Mouse (Mus musculus): ENCODE measurements around the gene Col4a4. TPM values are rescaled to one million over a fixed set of nuclear protein-coding genes. Genes with fewer than 3 reads are reported as not detected.
A peak's percentile ranks its signal among the peaks of the same experiment; 100 is the strongest.

The Col4a4 gene
- polyA plus RNA-seq, 1 experiment from 2014 or later = 0.09 TPM

DNA sequence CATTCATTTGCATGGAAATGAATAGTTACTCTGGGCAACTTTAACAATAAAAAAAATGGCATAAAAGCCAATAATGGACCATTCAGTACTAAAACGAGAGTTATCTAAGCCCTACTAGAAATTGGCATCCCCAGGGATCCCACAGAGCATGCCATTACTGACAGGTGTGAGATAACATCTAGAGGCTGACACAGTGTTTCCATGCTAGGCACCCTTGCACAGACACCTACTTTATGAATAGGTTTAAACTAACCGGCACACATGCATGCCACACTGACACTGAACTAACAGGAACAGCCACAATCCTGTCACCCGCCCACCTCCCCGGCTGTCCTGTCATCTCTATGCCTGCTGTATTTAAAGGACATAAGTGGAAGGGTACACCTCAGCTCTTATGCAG, 58.7 kb downstream of the Col4a4 start:
- Histone ChIP-seq H3K4me2 (replicated peaks) (no peak overlapping the region), H3K27me3 (no peaks in the 10 kb centered on the region), H3K9me3 (no peaks in the 10 kb centered on the region), H3K27ac (no peak overlapping the region; the same call in 1 of the 2 replicates), H3K9ac (replicated peaks) (no peak overlapping the region), H3K4me1 (replicated peaks) (peaks cover 6% of the 10 kb centered on the region; the same call in 1 of the 2 replicates), H3K4me3 (replicated peaks) (no peak overlapping the region), H3K36me3 (no peaks in the 10 kb centered on the region)
- ATAC-seq = peak; percentile 55; the same call in 1 of the 2 replicates
- WGBS = 70% methylated on average over 4 of the region's 4 CpGs

DNA sequence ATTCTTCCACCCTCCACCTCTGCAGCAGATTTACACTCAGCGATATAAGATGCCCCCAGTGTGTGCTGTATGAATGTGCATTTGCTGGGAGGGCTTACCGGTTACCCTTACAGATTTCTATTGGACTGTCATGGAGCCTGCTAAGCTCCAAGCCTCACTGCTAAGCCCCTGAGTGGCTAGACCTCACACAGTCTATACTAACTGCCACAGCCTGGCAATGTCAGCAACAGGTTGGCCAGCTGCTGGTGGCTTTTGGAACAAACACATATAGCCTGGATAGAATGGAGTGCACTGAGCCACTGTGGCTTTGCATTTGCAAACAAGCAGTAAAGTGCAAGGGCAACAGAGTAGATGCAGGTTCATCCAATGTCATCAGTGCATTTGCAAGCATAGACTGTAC, 94.7 kb downstream of the Col4a4 start:
- Histone ChIP-seq H3K4me3 (replicated peaks) (no peak overlapping the region), H3K4me2 (replicated peaks) (no peak overlapping the region), H3K36me3 (no peaks in the 10 kb centered on the region), H3K27me3 (no peaks in the 10 kb centered on the region), H3K9ac (replicated peaks) (no peak overlapping the region), H3K9me3 (no peaks in the 10 kb centered on the region), H3K27ac (no peak overlapping the region), H3K4me1 (replicated peaks) (no peaks in the 10 kb centered on the region)
- ATAC-seq = 0 out of 2 replicates have a peak, but pooled peaks have one; percentile 34
- WGBS = 85% methylated on average over 2 of the region's 2 CpGs

DNA sequence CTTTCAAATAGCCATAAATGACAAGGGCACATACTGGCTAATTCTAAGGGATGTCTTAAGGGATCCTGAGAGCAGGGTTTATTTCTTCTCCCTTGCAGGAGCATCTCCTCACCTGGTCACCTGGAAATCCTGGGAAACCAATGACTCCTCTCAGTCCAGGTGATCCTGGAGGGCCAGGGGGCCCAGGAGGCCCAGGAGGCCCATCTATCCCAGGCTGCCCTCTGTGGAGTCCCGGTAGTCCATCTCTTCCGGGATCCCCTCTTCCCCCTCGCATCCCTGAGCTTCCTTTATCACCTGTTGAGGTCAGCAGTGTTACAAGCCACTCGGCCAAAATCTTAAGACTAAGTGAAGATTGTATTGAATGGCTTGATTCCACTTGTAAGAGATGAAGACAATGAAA, 100.3 kb downstream of the Col4a4 start:
- H3K27me3 ChIP-seq = no peaks in the 10 kb centered on the region
- H3K4me2 ChIP-seq (replicated peaks) = no peak overlapping the region
- no peaks in the 10 kb centered on the region for H3K9me3 ChIP-seq
- no peak overlapping the region for H3K9ac ChIP-seq (replicated peaks)
- WGBS = 79% methylated on average over 4 of the region's 4 CpGs
- H3K4me3 ChIP-seq (replicated peaks) = no peak overlapping the region
- no peak for ATAC-seq
- no peaks in the 10 kb centered on the region for H3K36me3 ChIP-seq
- no peaks in the 10 kb centered on the region for H3K4me1 ChIP-seq (replicated peaks)
- H3K27ac ChIP-seq = no peak overlapping the region

DNA sequence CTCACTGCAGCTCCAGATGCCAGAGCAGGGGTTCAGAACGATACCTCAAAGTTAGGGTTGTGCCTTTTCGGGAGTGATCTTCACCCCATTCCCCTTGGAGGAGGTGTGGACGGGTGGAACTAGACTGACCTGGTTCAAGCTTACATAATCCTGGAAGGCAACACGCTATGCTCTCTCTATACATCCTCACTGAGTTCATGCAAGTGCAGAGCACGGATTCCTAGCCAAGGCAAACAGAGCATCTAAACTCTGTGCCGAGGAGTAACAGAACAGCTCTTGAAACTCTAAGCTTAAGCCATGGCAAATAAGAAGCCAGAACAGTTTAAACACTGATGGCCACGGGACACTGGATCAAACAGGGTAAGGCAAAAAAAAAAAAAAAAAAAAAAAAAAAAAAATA, 104.3 kb downstream of the Col4a4 start:
- no peak overlapping the region for H3K4me3 ChIP-seq (replicated peaks)
- no peak overlapping the region for H3K9ac ChIP-seq (replicated peaks)
- H3K4me1 ChIP-seq (replicated peaks) = no peaks in the 10 kb centered on the region
- no peaks in the 10 kb centered on the region for H3K27me3 ChIP-seq
- H3K4me2 ChIP-seq (replicated peaks) = no peak overlapping the region
- H3K9me3 ChIP-seq = no peaks in the 10 kb centered on the region
- ATAC-seq = no peak
- no peaks in the 10 kb centered on the region for H3K36me3 ChIP-seq
- H3K27ac ChIP-seq = no peak overlapping the region
- 87% methylated on average over 7 of the region's 7 CpGs for WGBS

DNA sequence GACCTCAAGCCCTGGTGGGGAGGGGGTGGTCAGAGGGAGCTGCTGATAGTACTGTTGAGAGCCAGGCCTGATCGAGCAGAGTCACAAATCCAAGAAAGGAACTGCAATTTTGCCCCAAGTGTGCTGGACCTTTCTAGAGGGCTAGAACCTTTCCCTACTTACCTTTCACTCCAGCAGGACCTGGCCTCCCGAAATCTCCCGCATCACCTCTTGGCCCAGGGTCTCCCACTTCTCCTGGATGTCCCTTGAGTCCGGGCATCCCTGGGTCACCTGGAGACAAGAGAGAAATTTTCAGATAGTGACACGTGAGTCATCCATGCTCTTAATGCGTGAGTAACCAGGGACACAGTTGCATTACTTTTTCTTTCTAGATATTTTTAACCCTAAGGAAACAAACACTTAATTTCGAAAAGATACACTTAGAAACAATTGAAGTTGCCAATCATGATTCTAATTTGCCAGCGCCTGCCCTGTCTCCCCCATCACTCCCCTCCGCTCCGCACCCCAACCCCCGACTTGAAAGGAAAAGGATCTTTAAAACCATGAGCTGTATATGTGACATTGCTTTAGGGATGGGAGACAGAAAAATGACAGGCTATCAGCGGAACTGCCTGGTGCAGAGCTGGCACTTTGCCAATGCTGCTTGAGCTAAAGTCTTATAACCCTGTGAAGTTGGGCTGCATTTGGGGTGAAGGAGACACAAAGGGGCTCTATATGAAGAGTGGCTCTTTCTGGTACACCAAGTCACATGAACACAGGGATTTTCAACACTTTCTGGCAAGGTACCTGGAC, 106.8 kb downstream of the Col4a4 start:
- 86% methylated on average over 12 of the region's 12 CpGs for WGBS
- Histone ChIP-seq H3K4me3 (replicated peaks) (no peak overlapping the region), H3K9ac (replicated peaks) (no peak overlapping the region), H3K36me3 (no peaks in the 10 kb centered on the region), H3K4me1 (replicated peaks) (peaks cover 9% of the 10 kb centered on the region; the same call in 1 of the 2 replicates), H3K27ac (no peak overlapping the region), H3K4me2 (replicated peaks) (no peak overlapping the region), H3K27me3 (no peaks in the 10 kb centered on the region), H3K9me3 (no peaks in the 10 kb centered on the region)
- 0 out of 2 replicates have a peak, but pooled peaks have one; percentile 30 for ATAC-seq

DNA sequence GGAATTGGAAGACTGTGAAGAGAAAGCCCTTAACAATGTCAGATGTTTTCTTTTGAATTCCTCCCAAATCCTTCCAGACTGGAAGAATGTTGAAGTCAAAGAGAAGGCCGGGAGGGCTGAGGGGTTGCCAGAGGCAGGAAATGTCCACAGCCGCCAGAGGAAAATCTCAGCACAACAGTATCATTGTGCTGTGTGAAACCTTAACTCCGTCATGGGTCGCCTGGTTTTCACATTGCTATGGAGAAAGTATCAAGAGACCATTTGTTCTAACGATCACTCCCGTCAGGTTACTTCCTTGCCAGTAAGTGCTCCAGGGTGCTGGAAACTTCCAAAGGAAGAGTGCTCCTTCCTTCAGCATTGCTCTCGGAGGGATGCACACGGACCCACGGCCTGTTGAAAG, 109.9 kb downstream of the Col4a4 start:
- H3K4me2 ChIP-seq (replicated peaks) = no peak overlapping the region

DNA sequence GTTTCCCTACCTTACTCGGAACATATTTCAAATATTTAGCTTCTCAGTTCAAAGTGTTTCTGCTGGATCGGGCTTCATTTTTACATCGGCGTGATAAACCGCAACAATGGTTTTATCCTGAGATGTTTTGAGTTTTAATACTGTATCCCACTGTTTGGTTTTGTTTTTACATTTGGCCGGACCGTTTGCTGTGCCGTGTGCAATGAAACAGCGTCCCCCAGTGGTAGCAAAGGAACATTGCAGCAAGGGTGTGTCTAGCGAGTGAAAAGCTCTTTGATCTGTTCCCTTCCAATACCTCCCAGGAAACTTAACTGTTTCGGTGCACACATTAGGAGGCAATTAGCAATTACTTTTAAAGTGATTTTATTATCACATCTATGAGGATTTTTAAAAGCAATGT, 110.4 kb downstream of the Col4a4 start:
- H3K4me3 ChIP-seq (replicated peaks) = no peak overlapping the region
- WGBS = 45% methylated on average over 11 of the region's 11 CpGs
- H3K36me3 ChIP-seq = no peaks in the 10 kb centered on the region
- no peak overlapping the region for H3K27ac ChIP-seq
- peaks cover 12% of the 10 kb centered on the region; the same call in 1 of the 2 replicates for H3K4me1 ChIP-seq (replicated peaks)
- H3K9me3 ChIP-seq = no peaks in the 10 kb centered on the region
- ATAC-seq = peak; percentile 47; the same call in 1 of the 2 replicates
- H3K9ac ChIP-seq (replicated peaks) = no peak overlapping the region
- no peak overlapping the region for H3K4me2 ChIP-seq (replicated peaks)
- H3K27me3 ChIP-seq = no peaks in the 10 kb centered on the region

More for the DNA sequence above, 109.9 kb downstream of the Col4a4 start:
- peak overlapping the region; percentile 40; the same call in 1 of the 2 replicates for H3K27ac ChIP-seq
- H3K36me3 ChIP-seq = no peaks in the 10 kb centered on the region
- WGBS = 21% methylated on average over 9 of the region's 9 CpGs
- no peaks in the 10 kb centered on the region for H3K9me3 ChIP-seq
- peak; percentile 22; the same call in 1 of the 2 replicates for ATAC-seq
- peaks cover 12% of the 10 kb centered on the region; the same call in 1 of the 2 replicates for H3K4me1 ChIP-seq (replicated peaks)
- H3K4me3 ChIP-seq (replicated peaks) = no peak overlapping the region
- H3K9ac ChIP-seq (replicated peaks) = no peak overlapping the region
- no peaks in the 10 kb centered on the region for H3K27me3 ChIP-seq

DNA sequence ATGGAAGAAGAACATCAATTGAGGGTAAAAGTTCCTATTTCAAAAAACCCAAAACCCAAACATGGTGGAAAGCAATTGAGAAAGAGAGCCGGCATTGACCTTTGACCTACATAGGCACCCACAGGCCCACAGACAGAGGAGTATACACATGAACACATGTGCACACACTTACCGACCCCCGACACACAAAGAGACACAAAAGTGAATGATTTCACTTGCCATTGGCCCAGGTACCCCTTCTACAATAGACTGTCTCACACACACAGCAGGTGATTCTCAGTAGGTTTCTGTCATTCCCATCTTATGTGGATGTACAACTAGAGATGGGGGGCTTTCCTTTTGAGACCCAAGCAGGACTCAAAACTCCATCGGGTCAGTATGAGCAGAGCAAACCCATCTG, 110.8 kb downstream of the Col4a4 start:
- H3K9me3 ChIP-seq = no peaks in the 10 kb centered on the region
- 90% methylated on average over 4 of the region's 4 CpGs for WGBS
- no peak overlapping the region for H3K27ac ChIP-seq
- peaks cover 12% of the 10 kb centered on the region; the same call in 1 of the 2 replicates for H3K4me1 ChIP-seq (replicated peaks)
- no peak overlapping the region for H3K9ac ChIP-seq (replicated peaks)
- H3K36me3 ChIP-seq = no peaks in the 10 kb centered on the region
- ATAC-seq = peak; percentile 49; the same call in 1 of the 2 replicates
- no peak overlapping the region for H3K4me3 ChIP-seq (replicated peaks)
- H3K4me2 ChIP-seq (replicated peaks) = no peak overlapping the region
- H3K27me3 ChIP-seq = no peaks in the 10 kb centered on the region

DNA sequence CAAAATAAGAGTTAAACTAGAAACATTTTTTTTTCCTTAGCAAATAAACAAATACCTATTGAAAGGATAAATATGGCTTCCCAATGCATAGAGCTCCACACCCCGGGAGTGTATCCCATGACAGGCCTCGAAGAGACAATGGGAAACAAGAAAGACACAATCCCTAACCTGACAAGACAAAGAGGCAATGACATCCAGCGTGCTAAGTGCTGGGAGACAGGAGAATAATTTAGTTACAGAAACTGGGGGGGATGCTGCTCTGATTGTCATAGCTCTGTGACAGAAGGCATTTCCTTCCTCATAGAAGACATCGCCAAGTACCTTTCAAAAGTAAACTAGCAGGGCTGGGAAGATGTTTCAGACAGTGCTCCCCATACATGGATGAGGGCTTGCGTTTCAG, 111.4 kb downstream of the Col4a4 start:
- WGBS = 50% methylated on average over 5 of the region's 5 CpGs

DNA sequence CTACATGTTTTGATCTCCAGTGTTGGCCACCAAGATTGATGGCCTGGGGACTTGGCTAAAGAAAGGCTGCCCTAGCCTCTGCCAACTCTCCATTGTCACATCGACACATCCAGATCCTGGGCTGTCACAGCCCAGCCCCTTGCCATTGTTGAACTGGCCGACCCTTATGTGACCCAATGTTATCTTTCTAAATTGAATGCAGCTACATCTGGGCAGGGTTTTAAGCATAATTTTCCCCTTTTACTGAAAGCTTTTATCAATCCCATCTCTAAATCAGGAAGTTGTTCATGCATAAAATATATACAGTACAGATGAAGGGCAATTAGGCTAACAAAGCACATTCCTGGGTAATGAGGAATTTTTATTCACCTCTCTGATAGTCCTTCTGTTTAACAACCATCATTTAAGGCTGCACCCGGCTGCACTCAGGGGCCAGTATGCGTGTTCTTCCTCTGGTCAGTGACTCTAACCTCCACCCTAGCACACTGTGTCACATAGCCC, 112.1 kb downstream of the Col4a4 start:
- 25% methylated on average over 4 of the region's 4 CpGs for WGBS
- no peak overlapping the region for H3K4me3 ChIP-seq (replicated peaks)
- no peaks in the 10 kb centered on the region for H3K36me3 ChIP-seq
- ATAC-seq = no peak; the same call in 1 of the 2 replicates
- H3K27me3 ChIP-seq = no peaks in the 10 kb centered on the region
- H3K9ac ChIP-seq (replicated peaks) = no peak overlapping the region
- 0 out of 2 replicates have a peak overlapping the region, but pooled peaks have one; percentile 25 for H3K27ac ChIP-seq
- no peak overlapping the region for H3K4me2 ChIP-seq (replicated peaks)
- H3K4me1 ChIP-seq (replicated peaks) = peaks cover 12% of the 10 kb centered on the region; the same call in 1 of the 2 replicates
- H3K9me3 ChIP-seq = no peaks in the 10 kb centered on the region

More for the DNA sequence above, 111.4 kb downstream of the Col4a4 start:
- Histone ChIP-seq H3K4me2 (replicated peaks) (no peak overlapping the region), H3K27me3 (no peaks in the 10 kb centered on the region), H3K36me3 (no peaks in the 10 kb centered on the region), H3K4me3 (replicated peaks) (no peak overlapping the region), H3K4me1 (replicated peaks) (peaks cover 12% of the 10 kb centered on the region; the same call in 1 of the 2 replicates), H3K9ac (replicated peaks) (no peak overlapping the region), H3K9me3 (no peaks in the 10 kb centered on the region), H3K27ac (no peak overlapping the region)
- ATAC-seq = no peak; the same call in 1 of the 2 replicates

DNA sequence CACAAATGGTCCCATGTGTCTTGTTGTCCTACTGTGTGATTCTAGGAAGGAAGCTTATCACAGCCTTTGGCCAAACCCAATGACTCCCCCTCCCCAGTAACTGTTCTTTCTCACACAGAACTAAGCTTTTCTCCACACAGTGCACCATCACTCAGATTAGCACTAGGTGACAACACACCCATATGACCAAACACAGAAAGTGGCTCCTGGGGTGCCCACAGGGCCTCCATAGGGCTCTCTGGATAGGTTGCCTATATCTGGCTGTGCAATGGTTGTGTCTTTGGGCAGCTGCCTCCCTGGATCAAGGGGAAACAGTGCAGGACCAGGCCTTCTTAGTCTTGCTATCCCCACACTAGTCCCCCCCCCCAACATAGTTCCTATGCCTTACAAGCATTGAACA, 113.2 kb downstream of the Col4a4 start:
- no peaks in the 10 kb centered on the region for H3K36me3 ChIP-seq
- no peak for ATAC-seq
- no peaks in the 10 kb centered on the region for H3K9me3 ChIP-seq
- no peak overlapping the region for H3K27ac ChIP-seq
- no peak overlapping the region for H3K4me3 ChIP-seq (replicated peaks)
- no peaks in the 10 kb centered on the region for H3K27me3 ChIP-seq
- H3K4me1 ChIP-seq (replicated peaks) = peaks cover 12% of the 10 kb centered on the region; the same call in 1 of the 2 replicates
- H3K4me2 ChIP-seq (replicated peaks) = no peak overlapping the region
- no peak overlapping the region for H3K9ac ChIP-seq (replicated peaks)

DNA sequence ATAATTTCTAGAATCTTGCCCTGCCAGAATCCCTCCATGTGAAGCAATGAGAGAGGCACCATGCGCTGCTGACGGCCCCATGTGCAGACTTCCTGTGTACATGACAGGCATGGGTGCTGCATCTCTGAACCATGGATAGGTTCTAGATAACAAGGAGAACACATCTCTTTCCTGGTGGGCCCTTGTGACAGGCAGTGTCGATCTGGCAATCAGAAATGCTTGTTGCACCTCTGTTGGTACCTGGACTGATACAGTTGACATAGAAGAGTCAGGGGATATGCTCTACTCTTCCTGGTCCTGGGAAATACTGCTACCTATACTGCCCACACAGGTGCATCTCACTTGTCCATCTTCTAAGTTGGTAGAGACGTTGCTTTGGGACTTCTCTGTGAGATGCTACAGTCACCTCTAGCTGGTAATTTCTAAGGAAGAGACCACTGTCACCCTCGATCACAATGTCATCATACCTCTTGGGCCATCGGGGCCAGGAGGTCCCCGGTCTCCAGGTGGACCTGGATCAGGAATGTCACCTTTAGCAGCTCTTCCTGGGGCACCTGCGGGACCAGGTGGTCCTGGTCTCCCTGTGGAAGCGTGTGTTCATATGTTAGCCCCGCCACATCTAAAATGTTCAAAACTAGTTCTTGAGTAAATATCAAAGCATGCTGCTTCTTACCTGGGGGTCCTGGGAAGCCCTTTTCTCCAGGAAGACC, 116.0 kb downstream of the Col4a4 start:
- H3K4me2 ChIP-seq (replicated peaks) = no peak overlapping the region
- no peak overlapping the region for H3K9ac ChIP-seq (replicated peaks)
- H3K36me3 ChIP-seq = no peaks in the 10 kb centered on the region
- H3K27me3 ChIP-seq = no peaks in the 10 kb centered on the region
- ATAC-seq = no peak
- 0 out of 2 replicates have a peak, but pooled peaks cover 3% of the 10 kb centered on the region for H3K4me1 ChIP-seq (replicated peaks)
- no peaks in the 10 kb centered on the region for H3K9me3 ChIP-seq
- WGBS = 93% methylated on average over 10 of the region's 10 CpGs
- no peak overlapping the region for H3K27ac ChIP-seq
- H3K4me3 ChIP-seq (replicated peaks) = no peak overlapping the region

All from midbrain, embryonic 13.5 days (tissue).